Mouse (Mus musculus) gastrocnemius, postnatal 4 days (tissue): ENCODE measurements around the gene Stag3. TPM values are rescaled to one million over a fixed set of nuclear protein-coding genes. Genes with fewer than 3 reads are reported as not detected.

Source experiments
- DNase-seq, 2 experiments: peaks; one replicate each; pipeline ENCODE4 v3.0.0; 2021 to 2022; ENCODE audit warnings: low spot score in 2 of 2, mixed read lengths in 2 of 2
- long read RNA-seq, 2 experiments: library from polyadenylated mRNA; stranded (forward); transcript quantifications; one replicate each; pipeline ENCODE4 v2.0.0; 2021
- total RNA-seq, 2 experiments: library from RNA; stranded (reverse); gene quantifications; 2 replicates each; pipeline ENCODE4 v1.2.3; 2021

Stag3 gene
- 1 to 10 TPM in 1 of 2 experiments, under 1 TPM in 1; 0.54 to 1.4 TPM for total RNA-seq
- long read RNA-seq, experiment 1, partial matches to known transcripts, result 0 of 2 reads
- long read RNA-seq, experiment 1, other reads (novel, unspliced or antisense), result 2 of 2 reads
- long read RNA-seq, experiment 2, partial matches to known transcripts, result 0 of 2 reads
- long read RNA-seq, experiment 2, other reads (novel, unspliced or antisense), result 2 of 2 reads

DNA sequence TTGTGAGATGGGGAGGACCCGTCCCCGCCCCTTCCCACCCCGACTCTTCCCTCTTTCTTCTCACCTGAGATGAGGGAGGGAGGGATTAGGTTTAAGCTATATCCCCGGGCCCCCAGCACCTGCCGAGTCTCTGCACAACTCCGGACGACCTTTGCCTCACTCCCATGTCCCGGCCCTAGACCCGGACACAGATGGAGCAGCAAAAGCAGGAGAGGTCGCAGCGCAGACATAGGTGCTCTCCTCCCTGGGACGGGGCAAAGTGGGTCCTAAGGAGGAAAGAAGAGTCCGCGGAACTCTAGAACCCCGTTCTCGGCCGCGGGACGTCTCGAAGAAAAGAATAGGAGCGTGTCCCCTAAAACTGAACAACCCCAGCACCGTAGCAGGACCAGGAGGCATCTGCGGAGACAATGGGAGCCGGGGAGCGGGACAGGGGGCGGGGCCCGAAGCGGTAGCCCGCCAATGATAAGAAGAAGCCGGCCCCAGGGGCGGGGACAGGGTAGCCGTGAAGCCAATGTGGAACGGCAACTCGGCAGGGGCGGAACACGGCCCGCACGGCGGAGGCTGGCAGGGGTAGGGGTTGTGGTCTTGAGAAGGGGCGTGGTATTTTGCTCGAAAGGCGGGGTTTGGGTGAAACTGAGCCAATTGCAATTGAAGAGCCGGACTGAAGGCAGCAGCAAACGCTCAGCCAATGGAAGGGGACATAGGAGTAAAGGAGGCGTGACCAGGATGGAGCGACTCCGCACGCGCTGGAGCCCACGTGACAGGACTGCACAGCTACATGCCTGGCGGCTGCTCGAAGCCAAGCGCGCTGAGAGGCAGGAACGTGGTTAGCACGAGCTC lies at the start of gene Stag3, which contains the start of the genes Gm43720 and Gpc2:
Stag3 (plus strand) TSS at position 656 of the 840 bp plus-strand sequence.
Gm43720 (minus strand) TSS at position 374 of the 840 bp plus-strand sequence.
Gpc2 (minus strand) TSS at position 421 of the 840 bp plus-strand sequence.
- DNase-seq, result peak; percentile 65 to 86

- DNase-seq, result no peak
Measured at GRCm38 (mm10) chr5:138233778-138234177, 46.3 kb upstream of the Stag3 start.

DNA sequence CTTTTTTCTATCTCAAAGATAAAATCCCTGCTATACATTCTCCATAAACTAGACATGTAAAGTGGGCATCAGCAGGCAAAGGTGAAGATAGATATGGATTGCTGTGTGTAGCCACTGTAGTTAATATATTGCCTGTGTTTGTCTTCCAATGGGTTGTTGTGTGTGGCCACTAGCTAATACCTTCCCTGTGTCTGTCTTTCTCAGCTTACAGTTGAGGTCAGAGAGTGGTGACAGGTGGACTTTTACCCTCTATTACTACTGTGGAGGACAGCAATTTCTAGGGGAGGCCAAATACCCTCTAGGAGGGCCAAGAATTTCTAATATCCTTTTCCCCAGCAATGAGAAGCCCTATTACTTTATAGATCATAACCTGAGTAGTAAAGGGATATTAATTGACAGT lies 45.8 kb upstream of the Stag3 start:
- DNase-seq, result no peak

DNA sequence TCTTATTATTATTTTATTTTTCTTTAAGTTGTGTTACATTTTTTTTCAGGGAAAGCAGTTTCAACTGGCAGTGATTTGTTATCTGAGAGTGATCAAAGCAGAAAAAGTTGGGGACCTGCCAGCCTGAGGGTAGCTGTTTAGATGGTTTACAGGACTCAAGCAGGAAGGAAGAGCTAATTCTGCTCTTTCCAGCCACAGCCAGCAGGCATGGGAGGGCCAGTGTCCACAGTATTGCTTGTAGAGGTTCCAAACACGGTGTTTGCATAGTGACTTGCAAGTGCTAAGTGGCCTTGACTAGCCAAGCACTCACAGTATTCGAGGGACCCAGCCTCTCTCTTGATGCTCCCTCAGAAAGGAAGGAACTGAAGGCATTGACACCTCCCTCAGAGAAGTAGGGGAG lies 38.5 kb upstream of the Stag3 start:
- DNase-seq, result no peak

- DNase-seq, result no peak
Measured at GRCm38 (mm10) chr5:138251144-138251543, 28.9 kb upstream of the Stag3 start.

DNA sequence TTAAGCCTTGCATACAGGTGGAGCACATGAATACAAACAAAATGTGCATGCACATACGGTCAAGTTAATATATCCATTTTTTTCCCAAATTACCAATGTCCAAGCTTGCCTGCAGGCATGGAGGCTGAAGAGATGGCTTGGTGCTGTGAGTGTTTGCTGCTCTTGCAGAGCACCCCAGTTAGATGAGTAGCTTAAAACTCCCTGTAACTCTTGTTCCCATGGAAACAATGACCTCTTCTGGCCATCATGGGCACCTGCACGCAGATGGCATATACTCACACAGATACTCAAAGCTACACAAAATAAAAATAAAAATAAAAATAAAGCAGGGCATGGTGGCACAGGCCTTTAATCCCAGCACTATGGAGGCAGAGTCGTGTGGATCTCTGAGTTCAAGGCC lies 27.0 kb upstream of the Stag3 start:
- no peak for DNase-seq

DNA sequence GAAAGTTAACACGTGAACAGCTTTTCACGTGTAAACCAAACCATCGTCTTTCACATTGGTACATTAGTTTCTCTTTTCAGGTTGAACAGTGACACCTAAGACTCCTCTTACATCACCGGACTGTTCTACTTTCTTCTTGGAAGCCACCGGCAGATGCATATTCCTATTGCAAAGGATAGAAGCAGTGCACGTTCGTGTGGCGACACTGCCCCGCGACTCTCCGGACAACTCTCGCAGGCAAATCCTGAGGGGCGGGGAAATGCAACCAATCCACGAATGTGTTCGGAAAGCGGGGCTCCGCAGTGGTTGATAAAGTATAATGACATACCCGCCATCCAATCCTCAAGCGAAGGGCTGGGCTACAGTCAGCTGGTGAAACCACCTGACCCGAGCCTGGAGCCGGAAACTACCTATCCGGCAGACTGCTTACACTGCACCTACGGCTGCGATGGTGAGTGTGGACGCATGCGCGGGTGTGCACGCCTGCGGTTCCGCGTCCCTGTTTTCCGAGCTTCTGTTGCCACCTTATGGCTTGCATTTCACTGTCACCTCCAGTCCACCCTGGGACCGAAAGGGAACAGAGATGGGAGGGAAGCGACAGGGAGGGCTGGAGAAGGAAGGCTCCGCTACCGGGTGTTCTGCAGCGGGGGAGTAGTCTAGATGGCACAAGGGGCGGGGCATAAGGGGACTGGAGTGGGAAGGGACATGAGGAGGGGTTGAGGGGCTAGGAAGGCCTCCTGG lies 24.5 kb upstream of the Stag3 start, which contains the start of gene Lamtor4:
Lamtor4 (plus strand) TSS at position 130 of the 741 bp plus-strand sequence.
- DNase-seq, result peak; percentile 75 to 91

GRCm38 (mm10) chr5:138256094-138256467 lies 24.0 kb upstream of the Stag3 start:
- no peak for DNase-seq

GRCm38 (mm10) chr5:138256966-138257584 lies 23.0 kb upstream of the Stag3 start:
- no peak for DNase-seq

DNA sequence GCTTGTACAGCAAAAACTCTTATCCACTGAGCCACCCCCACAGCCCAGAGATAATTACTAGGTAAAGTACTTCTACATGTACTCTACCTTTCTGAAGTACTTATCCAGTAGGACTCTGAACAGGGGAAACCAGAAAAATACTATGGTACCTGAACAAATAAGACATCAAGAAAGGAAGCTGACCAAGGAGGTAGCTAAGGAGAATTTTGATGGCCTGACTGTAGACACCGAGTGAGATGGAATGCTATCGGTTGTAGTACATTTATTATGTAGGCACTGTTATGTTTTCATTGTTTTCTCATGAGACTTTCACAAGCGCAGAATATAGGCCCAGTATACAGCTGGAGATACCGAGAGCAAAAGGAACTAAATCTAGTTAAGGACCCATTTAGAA lies 22.5 kb upstream of the Stag3 start:
- DNase-seq, result no peak

- no peak for DNase-seq
Measured at GRCm38 (mm10) chr5:138258078-138258477, 22.0 kb upstream of the Stag3 start.

DNA sequence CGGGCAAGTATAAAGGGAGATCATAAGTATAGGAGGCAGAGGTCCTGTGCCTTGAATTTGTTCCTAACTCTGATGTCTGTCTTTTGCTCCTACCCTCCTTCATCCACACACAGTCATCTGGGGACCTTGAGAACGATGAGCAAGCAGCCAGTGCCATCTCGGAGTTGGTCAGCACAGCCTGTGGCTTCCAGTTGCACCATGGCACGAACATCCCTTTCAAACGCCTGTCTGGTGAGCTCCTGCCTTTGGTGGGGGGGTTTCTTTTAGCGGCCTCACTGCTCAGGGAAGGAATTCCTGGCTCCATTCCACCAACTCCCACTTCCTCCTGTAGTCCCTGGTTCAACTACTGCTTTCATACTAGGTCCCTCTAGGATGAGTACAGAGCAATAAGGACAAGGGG lies 21.5 kb upstream of the Stag3 start:
- no peak for DNase-seq

DNA sequence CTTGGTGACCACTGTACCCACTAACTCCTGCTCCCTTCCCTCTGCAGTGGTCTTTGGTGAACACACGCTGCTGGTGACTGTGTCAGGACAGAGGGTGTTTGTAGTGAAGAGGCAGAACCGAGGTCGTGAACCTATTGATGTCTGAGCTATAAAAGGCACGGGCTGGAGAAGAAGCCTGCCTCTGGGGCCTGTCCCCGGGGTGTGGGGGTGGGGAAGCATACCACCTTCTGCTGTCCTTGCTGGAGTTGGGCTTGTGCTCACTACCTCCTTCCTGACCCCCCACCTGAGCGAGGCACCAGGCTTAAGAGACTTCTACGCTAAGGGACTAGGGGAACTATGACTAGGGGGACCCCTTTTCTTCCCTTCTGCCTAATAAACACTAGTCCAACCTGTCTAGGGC lies 21.0 kb upstream of the Stag3 start:
- no peak for DNase-seq

- DNase-seq, result no peak
Measured at GRCm38 (mm10) chr5:138260051-138260450, 20.0 kb upstream of the Stag3 start.

DNA sequence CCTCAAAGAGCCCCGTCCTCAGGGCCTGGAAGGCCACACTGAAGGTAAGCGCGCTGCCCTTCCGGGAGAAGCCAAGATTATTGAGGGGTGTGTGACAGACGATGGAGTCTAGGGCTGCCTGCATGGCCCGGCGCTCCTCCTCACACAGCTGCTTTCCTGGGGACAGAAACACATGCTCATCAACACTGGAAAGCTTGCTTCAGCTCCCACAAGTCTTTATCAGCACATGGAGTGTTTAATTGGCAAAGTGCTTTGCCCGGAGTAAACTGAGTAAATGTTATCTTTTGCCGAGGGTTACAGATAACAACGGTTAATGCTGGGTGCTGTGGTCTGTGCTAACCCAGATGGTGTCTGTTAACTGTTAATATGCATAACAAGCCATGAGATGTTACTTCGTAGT lies 19.2 kb upstream of the Stag3 start:
- no peak for DNase-seq

DNA sequence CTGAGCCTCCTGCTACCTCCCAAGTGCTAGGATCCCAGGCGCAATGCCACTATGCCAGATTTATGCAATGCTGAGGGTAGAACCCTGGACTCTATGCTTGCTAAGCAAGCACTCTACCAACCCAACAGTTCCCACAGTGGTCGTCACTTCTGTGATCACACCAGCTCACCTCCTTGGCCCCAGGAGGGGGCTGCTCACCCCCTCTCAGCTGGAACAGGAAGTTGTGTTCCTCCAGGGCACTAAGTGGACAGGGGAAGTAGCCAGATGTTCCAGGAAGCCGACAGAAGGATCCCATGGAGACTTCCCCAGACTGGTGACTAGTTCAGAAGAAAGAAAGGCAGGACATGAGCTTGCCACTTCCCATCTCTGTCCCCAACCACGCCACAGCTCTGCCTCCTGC lies 18.0 kb upstream of the Stag3 start:
- DNase-seq, result no peak

GRCm38 (mm10) chr5:138262582-138263240 lies 17.3 kb upstream of the Stag3 start:
- no peak for DNase-seq

DNA sequence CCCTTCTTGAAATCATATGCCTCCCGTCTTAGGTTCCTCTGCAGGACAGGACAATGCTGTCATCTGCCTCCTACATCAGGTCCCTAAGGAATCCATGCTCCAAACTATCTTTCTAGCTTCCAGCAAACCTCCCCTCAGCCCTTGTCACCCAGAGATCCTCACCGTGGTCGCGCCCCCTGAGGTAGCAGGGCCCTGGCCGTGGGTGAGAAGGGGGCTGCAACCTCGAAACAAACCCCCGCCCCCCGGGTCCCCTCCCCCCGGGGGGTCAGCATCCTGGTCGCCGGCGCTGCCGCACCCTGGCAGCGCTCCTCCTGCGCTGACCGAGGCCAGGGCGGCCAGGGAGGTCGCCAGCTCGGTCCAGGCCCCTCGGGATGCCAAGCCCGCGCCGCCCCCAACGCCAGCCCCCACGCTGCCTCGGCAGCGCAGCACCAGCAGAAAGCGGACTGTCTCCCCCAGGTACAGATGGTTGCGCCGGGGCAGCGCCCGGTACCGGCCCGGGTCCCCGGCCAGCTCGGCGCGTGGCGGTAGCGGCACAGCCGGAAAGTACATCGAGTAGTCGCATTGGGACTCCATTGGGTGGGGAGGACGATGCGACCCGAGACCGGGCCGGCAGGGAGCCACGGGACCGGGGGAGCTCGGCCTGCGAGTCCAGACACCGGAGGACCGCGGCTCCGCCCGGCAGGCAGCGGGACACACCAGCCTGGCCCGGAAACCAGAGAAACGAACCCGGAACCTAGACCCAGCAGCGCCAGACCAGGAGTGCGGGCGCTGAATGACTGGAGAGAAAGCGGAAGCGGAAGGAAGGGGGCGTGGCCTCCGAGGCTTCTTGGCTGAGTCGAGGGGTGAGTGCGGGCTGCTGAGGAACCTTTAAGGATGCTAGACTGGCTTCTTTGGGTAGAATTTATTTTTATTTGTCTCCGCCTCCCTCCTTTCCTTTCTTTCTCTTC lies 16.5 kb upstream of the Stag3 start, which contains the start of gene BC037034:
BC037034 (minus strand) TSS at position 774 of the 947 bp plus-strand sequence.
- DNase-seq, result peak; percentile 86 to 94

DNA sequence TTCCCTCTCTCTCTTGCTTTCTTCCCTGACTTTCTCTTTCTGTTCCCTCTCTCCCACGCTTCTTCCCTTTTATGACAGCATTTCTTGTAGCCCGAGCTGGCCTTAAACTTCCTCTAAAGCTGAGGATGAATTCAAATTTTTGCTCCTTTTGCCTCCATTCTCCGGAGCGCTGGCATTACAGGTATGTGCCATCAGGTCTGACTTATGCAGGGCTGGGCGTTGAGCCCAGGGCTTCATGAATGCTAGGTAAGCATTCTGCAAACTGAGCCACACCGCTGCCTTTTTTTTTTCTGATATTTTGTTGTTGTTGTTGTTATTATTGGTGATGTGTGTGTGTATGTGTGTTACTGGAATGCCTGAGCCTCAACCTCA lies 15.8 kb upstream of the Stag3 start:
- no peak for DNase-seq

DNA sequence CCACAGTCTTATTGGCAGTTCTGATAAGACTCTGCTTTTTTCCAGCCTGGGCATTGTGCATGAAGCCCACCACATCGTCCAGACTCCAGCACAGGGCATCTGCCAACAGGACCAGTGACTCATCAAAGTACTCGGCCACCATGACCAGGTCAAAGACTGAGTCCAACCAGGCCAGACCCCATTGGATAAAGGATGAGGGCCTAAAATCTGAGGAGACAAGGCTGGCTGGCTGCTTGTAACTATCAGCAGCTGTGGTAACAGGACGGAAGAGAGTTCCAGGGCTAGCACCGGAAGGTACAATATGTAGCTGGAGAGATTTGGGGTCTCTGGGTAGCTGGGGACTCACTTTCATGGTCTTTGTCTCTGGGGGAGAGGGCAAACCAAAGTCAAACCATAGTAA lies 14.3 kb upstream of the Stag3 start:
- DNase-seq, result no peak
